Mouse (Mus musculus) CD4-positive naive resting alpha-beta T cell, adult 57 days (primary cell): Measurements from ENCODE around the gene Cmtm6. TPM values are rescaled to one million over a fixed set of nuclear protein-coding genes. Genes with fewer than 3 reads are reported as not detected.

ENCODE experiments used
- total RNA-seq: library from RNA; stranded (reverse); gene quantifications from one replicate; pipeline ENCODE4 v1.2.4, GENCODE M21; 2023

The Cmtm6 gene
- 105 TPM for total RNA-seq

GRCm38 (mm10) chr9:114731011-114731755 lies at the start of gene Cmtm6:
Gene Cmtm6 (plus strand): TSS chr9:114731116.

GRCm38 (mm10) chr9:114688252-114688952 lies 42.5 kb upstream of the Cmtm6 start, which contains the start of gene Dync1li1:
Gene Dync1li1 (plus strand): TSS chr9:114688790.

GRCm38 (mm10) chr9:114781526-114782212 lies 50.8 kb downstream of the Cmtm6 start, which contains the start of gene Cmtm7:
Gene Cmtm7 (minus strand): TSS chr9:114781856.

Other genes with a start within 250 kb of the Cmtm6 start
- 0.53 TPM for gene Ccr4, start 226.2 kb upstream of the Cmtm6 start, total RNA-seq
- not detected for gene C130032M10Rik, start 215.4 kb upstream of the Cmtm6 start, total RNA-seq
- not detected for gene Trim71, start 166.7 kb upstream of the Cmtm6 start, total RNA-seq
- 67.6 TPM for gene Cnot10, start 90.9 kb upstream of the Cmtm6 start, total RNA-seq
- gene Dync1li1, start 42.3 kb upstream of the Cmtm6 start, total RNA-seq: 46.6 TPM
- gene Cmtm7, start 50.7 kb downstream of the Cmtm6 start, total RNA-seq: 65.7 TPM
- gene Cmtm8, start 113.0 kb downstream of the Cmtm6 start, total RNA-seq: not detected
- gene Gpd1l, start 202.9 kb downstream of the Cmtm6 start, total RNA-seq: 41.7 TPM
- gene Osbpl10, start 247.5 kb downstream of the Cmtm6 start, total RNA-seq: not detected